Mouse (Mus musculus) forebrain, embryonic 14.5 days (tissue): Measurements from ENCODE around the gene Col6a4. TPM values are rescaled to one million over a fixed set of nuclear protein-coding genes. Genes with fewer than 3 reads are reported as not detected.

ENCODE experiments used
- ATAC-seq: fragments of 200-750 bp; cut with Nextera tagmentation; 2 replicates; pipeline ENCODE4 v1.8.0; 2017; ENCODE audit warnings: mild to moderate bottlenecking, moderate library complexity
- DNase-seq: peaks from one replicate; pipeline ENCODE4 v3.0.0-alpha.2; 2015; ENCODE audit warnings: low spot score
- H3K27ac ChIP-seq: fragments of 300-500 bp; sonication (generic); 2 replicates; pipeline ENCODE4 v1.5.1; 2014; ENCODE audit warnings: low read depth, mild to moderate bottlenecking, control low read depth, low read length, moderate library complexity
- H3K27me3 ChIP-seq: fragments of 300-500 bp; sonication (generic); replicated peaks from 2 replicates; pipeline ENCODE4 v1.6.1; 2014; ENCODE audit warnings: low read length, control low read depth, mixed read lengths; ENCODE audit not compliant: control insufficient read depth, insufficient read depth
- H3K36me3 ChIP-seq: fragments of 300-500 bp; sonication (generic); 2 replicates; pipeline ENCODE4 v1.6.1; 2014; ENCODE audit warnings: low read length, control low read depth; ENCODE audit not compliant: control insufficient read depth, insufficient read depth
- H3K4me1 ChIP-seq: fragments of 300-500 bp; sonication (generic); 2 replicates; pipeline ENCODE4 v1.6.1; 2014; ENCODE audit warnings: antibody characterized with exemption, low read length, control low read depth; ENCODE audit not compliant: control insufficient read depth, insufficient read depth
- H3K4me2 ChIP-seq: fragments of 300-500 bp; sonication (generic); 2 replicates; pipeline ENCODE4 v1.6.1; 2014; ENCODE audit warnings: mild to moderate bottlenecking, control low read depth, low read length
- H3K4me3 ChIP-seq: fragments of 300-500 bp; sonication (generic); 2 replicates; pipeline ENCODE4 v1.5.1; 2014; ENCODE audit warnings: low read depth, low read length, control low read depth
- H3K9ac ChIP-seq: fragments of 300-500 bp; sonication (generic); 2 replicates; pipeline ENCODE4 v1.6.1; 2014; ENCODE audit warnings: mild to moderate bottlenecking, low read length, control low read depth, moderate library complexity
- H3K9me3 ChIP-seq: fragments of 300-500 bp; sonication (generic); replicated peaks from 2 replicates; pipeline ENCODE4 v1.6.1; 2016; ENCODE audit warnings: low read length, control low read depth, mixed read lengths; ENCODE audit not compliant: control insufficient read depth
- WGBS: fragments of 180-500 bp; shearing (Covaris S2); extraction: QIAGEN DNeasy Blood & Tissue Kit; methylation state at CpG from one replicate; pipeline ENCODE4 v1.1.7; 2014; 5-methylcytosine and 5-hydroxymethylcytosine counted together
- polyA plus RNA-seq: library from polyadenylated mRNA; unstranded; fragments of >200 nt; fragmentation: Nextera tagmentation; extraction: Ambion mirVana; gene quantifications from 2 replicates; pipeline ENCODE4 v1.2.1, GENCODE M21; 2014

Gene Col6a4
- polyA plus RNA-seq, 1 experiment from 2014 or later: 0.66 TPM

GRCm38 (mm10) chr9:105988096-105988495, 108.5 kb downstream of the Col6a4 start:
- Histone ChIP-seq H3K27me3 (no peaks in the 10 kb centered on the region), H3K9me3 (no peaks in the 10 kb centered on the region), H3K9ac (no peak overlapping the region), H3K36me3 (no peaks in the 10 kb centered on the region), H3K4me3 (no peak overlapping the region), H3K4me2 (no peak overlapping the region), H3K4me1 (peaks cover 8% of the 10 kb centered on the region; the same call in 1 of the 2 replicates), H3K27ac (no peak overlapping the region)
- WGBS: 50% methylated on average over 8 of the region's 8 CpGs
- DNase-seq (peak; percentile 65), ATAC-seq (peak; percentile 44)

GRCm38 (mm10) chr9:105984931-105985519, 111.6 kb downstream of the Col6a4 start:
- ATAC-seq: peak; percentile 67

GRCm38 (mm10) chr9:105978479-105978878, 118.1 kb downstream of the Col6a4 start:
- no peak overlapping the region for H3K4me3 ChIP-seq
- H3K4me2 ChIP-seq: no peak overlapping the region
- no peaks in the 10 kb centered on the region; the same call in 1 of the 2 replicates for H3K9me3 ChIP-seq
- H3K4me1 ChIP-seq: no peaks in the 10 kb centered on the region
- H3K27ac ChIP-seq: no peak overlapping the region
- H3K9ac ChIP-seq: no peak overlapping the region
- H3K27me3 ChIP-seq: no peaks in the 10 kb centered on the region
- H3K36me3 ChIP-seq: no peaks in the 10 kb centered on the region
- DNase-seq (no peak), ATAC-seq (no peak)
- WGBS: 94% methylated on average over 8 of the region's 8 CpGs

More at GRCm38 (mm10) chr9:105984931-105985519, 111.6 kb downstream of the Col6a4 start:
- DNase-seq: peak; percentile 58
- H3K36me3 ChIP-seq: no peaks in the 10 kb centered on the region
- no peaks in the 10 kb centered on the region for H3K27me3 ChIP-seq
- H3K27ac ChIP-seq: peak overlapping the region; percentile 44; the same call in 1 of the 2 replicates
- peak overlapping the region; percentile 33 for H3K4me2 ChIP-seq
- H3K4me3 ChIP-seq: no peak overlapping the region
- H3K9ac ChIP-seq: 0 out of 2 replicates have a peak overlapping the region, but pooled peaks have one; percentile 45
- 5% methylated on average over 10 of the region's 10 CpGs for WGBS
- H3K4me1 ChIP-seq: peaks cover 6% of the 10 kb centered on the region; the same call in 1 of the 2 replicates
- H3K9me3 ChIP-seq: no peaks in the 10 kb centered on the region

GRCm38 (mm10) chr9:105976871-105977270, 119.7 kb downstream of the Col6a4 start:
- Histone ChIP-seq H3K9ac (no peak overlapping the region), H3K4me2 (no peak overlapping the region), H3K36me3 (no peaks in the 10 kb centered on the region), H3K4me3 (no peak overlapping the region), H3K9me3 (no peaks in the 10 kb centered on the region; the same call in 1 of the 2 replicates), H3K4me1 (no peaks in the 10 kb centered on the region), H3K27ac (no peak overlapping the region), H3K27me3 (no peaks in the 10 kb centered on the region)
- ATAC-seq: no peak
- WGBS: 34% methylated on average over 13 of the region's 13 CpGs
- DNase-seq: no peak

- H3K27me3 ChIP-seq: no peaks in the 10 kb centered on the region
- H3K9ac ChIP-seq: no peak overlapping the region
- no peak for DNase-seq
- 51% methylated on average over 6 of the region's 6 CpGs for WGBS
- H3K4me3 ChIP-seq: no peak overlapping the region
- no peaks in the 10 kb centered on the region for H3K4me1 ChIP-seq
- ATAC-seq: no peak
- H3K9me3 ChIP-seq: no peaks in the 10 kb centered on the region; the same call in 1 of the 2 replicates
- no peak overlapping the region for H3K27ac ChIP-seq
- no peaks in the 10 kb centered on the region for H3K36me3 ChIP-seq
- no peak overlapping the region for H3K4me2 ChIP-seq
Observed at GRCm38 (mm10) chr9:105976314-105976713, 120.3 kb downstream of the Col6a4 start.

- no peaks in the 10 kb centered on the region for H3K36me3 ChIP-seq
- DNase-seq: no peak
- WGBS: 81% methylated on average over 1 of the region's 1 CpGs
- H3K27me3 ChIP-seq: no peaks in the 10 kb centered on the region
- H3K9ac ChIP-seq: no peak overlapping the region
- no peak overlapping the region for H3K4me3 ChIP-seq
- ATAC-seq: no peak
- H3K9me3 ChIP-seq: no peaks in the 10 kb centered on the region; the same call in 1 of the 2 replicates
- no peak overlapping the region for H3K27ac ChIP-seq
- H3K4me2 ChIP-seq: no peak overlapping the region
- H3K4me1 ChIP-seq: no peaks in the 10 kb centered on the region
Observed at GRCm38 (mm10) chr9:105973736-105974135, 122.8 kb downstream of the Col6a4 start.

GRCm38 (mm10) chr9:105972031-105972430, 124.6 kb downstream of the Col6a4 start:
- H3K9ac ChIP-seq: no peak overlapping the region
- H3K9me3 ChIP-seq: no peaks in the 10 kb centered on the region; the same call in 1 of the 2 replicates
- no peak for DNase-seq
- no peak overlapping the region for H3K4me3 ChIP-seq
- no peaks in the 10 kb centered on the region for H3K27me3 ChIP-seq
- no peaks in the 10 kb centered on the region for H3K4me1 ChIP-seq
- no peak for ATAC-seq
- no peak overlapping the region for H3K4me2 ChIP-seq
- no peaks in the 10 kb centered on the region for H3K36me3 ChIP-seq
- no peak overlapping the region for H3K27ac ChIP-seq
- 85% methylated on average over 3 of the region's 3 CpGs for WGBS

- Histone ChIP-seq H3K9me3 (no peaks in the 10 kb centered on the region; the same call in 1 of the 2 replicates), H3K4me2 (no peak overlapping the region), H3K36me3 (no peaks in the 10 kb centered on the region), H3K4me3 (no peak overlapping the region), H3K9ac (no peak overlapping the region), H3K27me3 (no peaks in the 10 kb centered on the region), H3K4me1 (no peaks in the 10 kb centered on the region), H3K27ac (no peak overlapping the region)
- no peak for DNase-seq
- 89% methylated on average over 14 of the region's 14 CpGs for WGBS
- no peak for ATAC-seq
Observed at GRCm38 (mm10) chr9:105971351-105971894, 125.2 kb downstream of the Col6a4 start.

- Histone ChIP-seq H3K4me1 (no peaks in the 10 kb centered on the region), H3K36me3 (no peaks in the 10 kb centered on the region), H3K27me3 (no peaks in the 10 kb centered on the region), H3K9ac (no peak overlapping the region), H3K9me3 (no peaks in the 10 kb centered on the region; the same call in 1 of the 2 replicates), H3K4me2 (no peak overlapping the region), H3K27ac (no peak overlapping the region), H3K4me3 (no peak overlapping the region)
- WGBS: 90% methylated on average over 5 of the region's 5 CpGs
- DNase-seq (no peak), ATAC-seq (no peak)
Observed at GRCm38 (mm10) chr9:105970901-105971300, 125.7 kb downstream of the Col6a4 start.
